Mouse (Mus musculus) hindbrain, embryonic 16.5 days (tissue): ENCODE data around the gene Hpse2. TPM values are rescaled to one million over a fixed set of nuclear protein-coding genes. Genes with fewer than 3 reads are reported as not detected.
A peak's percentile ranks its signal among the peaks of the same experiment; 100 is the strongest.

Experiments
- ATAC-seq: fragments of 200-750 bp; cut with Nextera tagmentation; 2 replicates; pipeline ENCODE4 v1.8.0; 2017; ENCODE audit warnings: moderate TSS enrichment, moderate library complexity
- H3K27ac ChIP-seq: fragments of 300-500 bp; sonication (generic); 2 replicates; pipeline ENCODE4 v1.5.1; 2014; ENCODE audit warnings: low read depth, mild to moderate bottlenecking, control low read depth, low read length, moderate library complexity
- H3K27me3 ChIP-seq: fragments of 300-500 bp; sonication (generic); replicated peaks from 2 replicates; pipeline ENCODE4 v1.6.1; 2014; ENCODE audit warnings: low read length; ENCODE audit not compliant: control insufficient read depth, insufficient read depth
- H3K36me3 ChIP-seq: fragments of 300-500 bp; sonication (generic); 2 replicates; pipeline ENCODE4 v1.6.1; 2014; ENCODE audit warnings: mild to moderate bottlenecking, low read length, moderate library complexity, mixed read lengths; ENCODE audit not compliant: control insufficient read depth, insufficient read depth
- H3K4me1 ChIP-seq: fragments of 300-500 bp; sonication (generic); 2 replicates; pipeline ENCODE4 v1.6.1; 2014; ENCODE audit warnings: low read depth, low read length; ENCODE audit not compliant: control insufficient read depth, insufficient read depth
- H3K4me2 ChIP-seq: fragments of 300-500 bp; sonication (generic); 2 replicates; pipeline ENCODE4 v1.6.1; 2014; ENCODE audit warnings: mild to moderate bottlenecking, low read length, control low read depth, moderate library complexity
- H3K4me3 ChIP-seq: fragments of 300-500 bp; sonication (generic); 2 replicates; pipeline ENCODE4 v1.5.1; 2014; ENCODE audit warnings: mild to moderate bottlenecking, low read length, control low read depth, moderate library complexity
- H3K9ac ChIP-seq: fragments of 300-500 bp; sonication (generic); 2 replicates; pipeline ENCODE4 v1.6.1; 2014; ENCODE audit warnings: low read depth, mild to moderate bottlenecking, control low read depth, low read length, moderate library complexity
- H3K9me3 ChIP-seq: fragments of 300-500 bp; sonication (generic); 2 replicates; pipeline ENCODE4 v1.6.1; 2014; ENCODE audit warnings: mild to moderate bottlenecking, low read length, moderate library complexity; ENCODE audit not compliant: control insufficient read depth
- WGBS: fragments of 180-500 bp; shearing (Covaris S2); extraction: QIAGEN DNeasy Blood & Tissue Kit; methylation state at CpG from one replicate; pipeline ENCODE4 v1.1.7; 2014; 5-methylcytosine and 5-hydroxymethylcytosine counted together
- polyA plus RNA-seq: library from polyadenylated mRNA; unstranded; fragments of >200 nt; fragmentation: Nextera tagmentation; extraction: Ambion mirVana; gene quantifications from 2 replicates; pipeline ENCODE4 v1.2.1, GENCODE M21; 2015

Gene Hpse2
- polyA plus RNA-seq, 1 experiment from 2014 or later: 0.20 TPM

DNA sequence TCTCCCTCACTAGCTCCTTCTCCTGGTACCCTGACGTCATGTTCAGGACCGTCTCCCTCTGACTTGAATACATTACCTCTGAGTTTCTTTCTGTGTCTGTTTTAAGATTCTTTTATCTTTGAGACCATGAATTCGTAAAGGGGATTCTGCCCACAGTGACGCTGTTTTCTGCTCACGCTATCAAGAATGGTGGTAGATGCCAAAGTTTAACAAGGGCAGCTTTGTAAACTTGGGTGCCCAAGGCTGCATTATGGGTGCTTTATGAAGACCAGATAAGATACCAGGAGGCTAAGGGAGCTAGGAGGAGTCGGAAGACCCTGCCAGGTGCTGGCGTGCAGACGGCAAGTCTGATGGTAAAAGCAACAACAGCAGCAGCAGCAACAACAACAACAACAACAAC, 641.5 kb downstream of the Hpse2 start:
- no peaks in the 10 kb centered on the region for H3K9me3 ChIP-seq
- H3K4me3 ChIP-seq: no peak overlapping the region
- H3K4me2 ChIP-seq: no peak overlapping the region
- H3K9ac ChIP-seq: no peak overlapping the region
- H3K36me3 ChIP-seq: no peaks in the 10 kb centered on the region
- H3K27ac ChIP-seq: no peak overlapping the region
- no peaks in the 10 kb centered on the region for H3K27me3 ChIP-seq
- WGBS: 89% methylated on average over 8 of the region's 8 CpGs
- ATAC-seq: no peak
- H3K4me1 ChIP-seq: peaks cover 5% of the 10 kb centered on the region

DNA sequence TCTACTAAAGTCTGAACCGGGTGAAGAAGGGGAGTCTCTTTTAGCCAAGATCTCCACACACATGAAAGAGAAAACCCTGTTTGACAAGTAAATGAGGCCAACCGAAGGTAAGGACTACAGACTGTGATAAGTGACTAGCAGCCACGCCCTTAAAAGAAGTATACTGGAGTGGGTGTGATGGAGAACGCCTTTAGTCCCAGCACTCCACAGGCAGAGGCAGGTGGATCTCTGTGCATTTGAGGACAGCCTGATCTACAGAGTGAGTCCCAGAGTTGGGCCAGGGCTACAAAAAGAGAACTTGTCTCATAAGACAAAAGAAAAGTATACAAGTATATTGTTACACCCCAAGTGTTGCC, 642.3 kb downstream of the Hpse2 start:
- ATAC-seq: no peak

DNA sequence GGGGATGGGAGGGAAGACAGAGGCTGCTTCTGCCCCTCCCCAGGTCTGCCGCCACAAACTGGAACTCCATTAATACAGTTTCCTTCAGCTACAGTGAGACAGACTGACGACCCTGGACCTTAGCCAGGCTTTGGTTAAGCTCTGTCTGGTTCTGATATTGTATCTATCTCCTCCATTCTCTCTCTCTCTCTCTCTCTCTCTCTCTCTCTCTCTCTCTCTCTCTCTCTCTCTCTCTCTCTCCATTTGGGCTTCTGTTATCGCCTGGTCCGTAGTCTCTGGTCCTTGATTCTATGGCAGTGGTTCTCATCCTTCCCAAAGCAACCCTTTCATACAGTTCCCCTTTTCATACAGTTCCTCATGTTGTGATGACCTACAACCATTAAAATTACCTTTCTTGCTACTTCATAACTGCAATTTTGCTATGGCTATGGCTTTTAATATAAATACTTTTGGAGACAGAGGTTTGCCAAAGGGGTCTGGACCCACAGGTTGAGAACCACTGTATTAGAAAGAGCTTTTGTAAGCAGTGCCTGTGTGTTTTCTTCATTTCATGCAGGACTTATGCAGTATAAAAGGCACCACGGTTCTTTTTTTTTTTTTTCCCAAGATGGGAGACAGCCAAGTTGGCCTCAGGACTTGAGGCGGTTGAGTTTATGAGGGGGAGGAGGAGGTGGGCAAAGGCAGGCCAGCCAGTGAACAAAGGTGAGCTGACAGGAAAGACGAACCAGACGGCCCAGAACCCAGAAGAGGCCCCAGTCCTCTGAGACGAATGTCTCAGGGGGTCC, 642.9 kb downstream of the Hpse2 start:
- H3K36me3 ChIP-seq: no peaks in the 10 kb centered on the region
- H3K9me3 ChIP-seq: no peaks in the 10 kb centered on the region
- H3K9ac ChIP-seq: no peak overlapping the region
- no peak overlapping the region for H3K4me2 ChIP-seq
- H3K27ac ChIP-seq: no peak overlapping the region
- H3K27me3 ChIP-seq: no peaks in the 10 kb centered on the region
- peaks cover 5% of the 10 kb centered on the region for H3K4me1 ChIP-seq
- no peak overlapping the region for H3K4me3 ChIP-seq
- WGBS: 61% methylated on average over 9 of the region's 9 CpGs
- no peak for ATAC-seq

More for the DNA sequence above, 642.3 kb downstream of the Hpse2 start:
- Histone ChIP-seq H3K4me1 (peaks cover 5% of the 10 kb centered on the region), H3K27me3 (no peaks in the 10 kb centered on the region), H3K27ac (no peak overlapping the region), H3K4me2 (no peak overlapping the region), H3K4me3 (no peak overlapping the region), H3K9me3 (no peaks in the 10 kb centered on the region), H3K36me3 (no peaks in the 10 kb centered on the region), H3K9ac (no peak overlapping the region)
- 85% methylated on average over 4 of the region's 4 CpGs for WGBS

DNA sequence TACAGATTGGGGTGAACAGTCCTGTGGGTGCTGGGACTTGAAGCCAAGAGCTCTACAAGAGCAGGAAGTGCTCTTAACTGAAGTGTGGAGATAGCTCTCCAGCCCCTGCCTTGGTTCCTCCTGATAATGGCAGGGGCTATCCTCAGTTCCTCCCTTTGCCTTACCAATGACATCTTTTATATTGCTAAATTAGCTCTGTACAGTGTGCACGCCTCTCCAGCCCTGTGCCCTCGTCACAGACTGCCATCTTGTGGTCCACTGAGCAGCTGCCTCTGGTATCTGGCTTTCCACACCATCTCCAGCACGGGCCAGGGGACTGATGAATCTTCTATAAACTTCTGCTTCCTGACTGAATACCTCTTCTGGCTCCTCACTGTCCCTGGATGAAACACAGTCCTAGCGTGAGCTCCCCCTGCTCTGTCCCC, 644.0 kb downstream of the Hpse2 start:
- Histone ChIP-seq H3K4me2 (no peak overlapping the region), H3K36me3 (no peaks in the 10 kb centered on the region), H3K4me3 (no peak overlapping the region), H3K9ac (no peak overlapping the region), H3K4me1 (peaks cover 5% of the 10 kb centered on the region), H3K27me3 (no peaks in the 10 kb centered on the region), H3K9me3 (no peaks in the 10 kb centered on the region), H3K27ac (no peak overlapping the region)
- ATAC-seq: peak; percentile 87
- WGBS: 26% methylated on average over 4 of the region's 4 CpGs

DNA sequence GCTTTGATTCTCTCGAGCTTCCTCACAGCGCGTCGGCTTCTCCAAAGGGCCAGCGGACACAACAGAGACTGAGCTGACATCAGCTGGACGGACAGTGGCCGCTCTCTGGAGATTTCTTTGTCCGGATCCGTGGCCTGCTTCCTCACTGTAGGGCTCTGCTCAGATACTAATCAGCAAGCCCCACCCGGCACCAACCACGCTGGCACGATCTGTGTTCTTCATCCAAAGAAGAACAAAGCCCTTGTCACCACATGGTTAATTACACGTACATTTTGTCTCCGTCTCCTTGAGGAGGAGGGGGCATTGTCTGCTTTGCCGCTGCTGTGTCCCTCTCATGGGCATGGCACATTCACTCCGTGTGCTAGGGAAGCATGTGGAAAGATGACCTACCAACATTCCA, 644.9 kb downstream of the Hpse2 start:
- Histone ChIP-seq H3K4me2 (no peak overlapping the region), H3K9ac (no peak overlapping the region), H3K9me3 (no peaks in the 10 kb centered on the region), H3K4me1 (peaks cover 5% of the 10 kb centered on the region), H3K4me3 (no peak overlapping the region), H3K36me3 (no peaks in the 10 kb centered on the region), H3K27me3 (no peaks in the 10 kb centered on the region), H3K27ac (no peak overlapping the region)
- 21% methylated on average over 16 of the region's 16 CpGs for WGBS
- ATAC-seq: peak; percentile 43; the same call in 1 of the 2 replicates

DNA sequence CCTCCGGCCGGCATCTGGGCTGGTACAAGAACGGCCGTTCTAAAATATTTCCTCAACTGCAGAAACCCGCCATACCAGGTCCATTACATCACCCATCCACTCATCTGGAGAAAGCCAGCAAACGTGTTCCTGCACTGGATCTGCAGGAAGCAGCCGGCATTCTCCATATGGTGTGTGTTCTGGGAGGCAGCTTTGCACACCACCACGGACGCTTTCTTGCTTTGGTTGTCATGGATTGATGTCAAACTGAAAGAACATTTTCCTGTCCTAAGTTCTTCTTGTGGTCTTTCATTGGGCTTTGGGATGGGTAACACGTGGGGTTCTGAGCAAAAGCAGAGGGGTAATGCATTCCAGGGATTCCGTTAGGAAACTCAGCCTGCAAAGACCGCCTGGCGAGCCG, 646.3 kb downstream of the Hpse2 start:
- WGBS: 77% methylated on average over 14 of the region's 14 CpGs

DNA sequence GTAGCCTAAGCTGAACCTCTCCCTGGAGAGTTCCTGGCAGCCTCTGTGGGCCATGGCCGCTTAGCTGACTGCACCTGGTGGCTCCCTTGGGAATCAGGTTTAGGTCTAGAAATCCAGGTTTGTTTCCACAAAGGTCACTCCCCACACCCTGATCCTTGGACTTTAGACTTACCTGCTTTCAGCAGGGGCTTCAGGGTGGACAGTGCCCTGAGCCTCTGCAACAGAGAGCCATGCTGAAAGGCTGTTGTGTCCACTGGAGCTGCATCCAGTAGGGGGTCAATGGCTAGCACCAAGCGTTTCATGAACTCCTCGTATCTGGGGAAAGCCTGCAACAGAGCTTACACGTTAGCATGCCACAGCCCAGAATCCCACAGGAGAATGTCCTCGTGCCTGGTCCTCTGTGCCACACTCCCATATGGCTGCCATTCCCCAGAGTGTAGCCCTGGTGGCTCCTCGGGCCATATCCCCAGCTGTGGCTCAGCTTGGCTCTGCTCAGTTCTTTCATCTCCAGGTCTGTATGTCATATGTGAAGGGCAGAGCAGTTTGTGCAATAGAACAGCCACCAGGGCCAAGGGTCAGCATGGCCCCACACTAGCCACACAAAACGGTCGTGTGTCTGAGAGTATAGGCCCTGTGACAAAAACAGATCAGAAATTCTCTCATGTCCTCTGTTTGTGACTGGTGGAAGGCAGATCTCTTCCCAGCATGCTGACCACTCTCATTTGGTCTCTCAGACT, 647.8 kb downstream of the Hpse2 start:
- no peak overlapping the region for H3K27ac ChIP-seq
- no peak overlapping the region for H3K4me2 ChIP-seq
- 72% methylated on average over 8 of the region's 8 CpGs for WGBS
- H3K4me3 ChIP-seq: no peak overlapping the region
- H3K4me1 ChIP-seq: peaks cover 5% of the 10 kb centered on the region
- H3K36me3 ChIP-seq: no peaks in the 10 kb centered on the region
- no peak for ATAC-seq
- no peaks in the 10 kb centered on the region for H3K27me3 ChIP-seq
- H3K9me3 ChIP-seq: no peaks in the 10 kb centered on the region
- H3K9ac ChIP-seq: no peak overlapping the region

More for the DNA sequence above, 646.3 kb downstream of the Hpse2 start:
- Histone ChIP-seq H3K27ac (no peak overlapping the region), H3K4me1 (peaks cover 5% of the 10 kb centered on the region), H3K9me3 (no peaks in the 10 kb centered on the region), H3K4me3 (no peak overlapping the region), H3K36me3 (no peaks in the 10 kb centered on the region), H3K9ac (no peak overlapping the region), H3K4me2 (no peak overlapping the region), H3K27me3 (no peaks in the 10 kb centered on the region)
- no peak for ATAC-seq

DNA sequence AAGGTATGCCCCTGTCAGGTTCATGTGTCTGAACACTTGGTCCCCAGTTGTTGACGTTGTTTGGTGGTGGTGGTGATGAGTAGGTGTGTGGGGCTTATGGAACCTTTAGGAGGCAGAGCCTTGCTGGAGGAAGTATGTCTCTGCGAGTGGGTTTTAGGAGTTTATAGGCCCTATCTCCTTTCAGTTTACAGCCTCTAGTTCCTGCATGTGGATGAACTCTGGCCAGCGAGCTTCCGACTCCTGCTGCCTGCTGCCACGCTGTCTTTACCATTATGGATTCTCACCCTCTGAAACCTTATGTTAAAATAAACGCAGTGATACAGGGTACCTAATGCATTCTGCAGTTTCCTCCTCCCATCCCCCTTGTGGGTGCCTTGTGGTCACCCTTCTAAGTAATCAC, 648.4 kb downstream of the Hpse2 start:
- Histone ChIP-seq H3K4me3 (no peak overlapping the region), H3K9me3 (no peaks in the 10 kb centered on the region), H3K4me1 (peaks cover 5% of the 10 kb centered on the region), H3K27me3 (no peaks in the 10 kb centered on the region), H3K27ac (no peak overlapping the region), H3K36me3 (no peaks in the 10 kb centered on the region), H3K9ac (no peak overlapping the region), H3K4me2 (no peak overlapping the region)
- 84% methylated on average over 6 of the region's 6 CpGs for WGBS
- ATAC-seq: no peak

DNA sequence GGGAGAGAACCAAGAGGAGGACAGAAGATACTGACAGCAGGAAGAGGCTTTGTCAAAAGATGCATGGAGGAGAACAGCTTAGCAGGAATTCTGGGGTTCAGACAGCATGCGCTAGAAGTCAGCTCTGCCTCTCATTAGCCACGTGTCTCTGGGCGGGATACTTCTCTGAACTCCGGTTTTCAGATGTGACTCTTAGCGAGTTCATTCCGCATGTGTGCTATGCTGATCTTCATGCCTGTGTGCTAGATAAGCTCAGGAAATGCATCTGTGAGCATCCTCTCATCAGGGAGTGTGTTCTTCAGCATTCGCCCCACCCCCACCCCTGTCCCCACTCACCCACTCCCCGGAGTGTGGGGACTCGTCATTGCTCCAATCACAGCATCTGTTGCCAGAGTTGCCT, 650.4 kb downstream of the Hpse2 start:
- WGBS: 57% methylated on average over 9 of the region's 9 CpGs
- ATAC-seq: no peak
- Histone ChIP-seq H3K4me1 (no peaks in the 10 kb centered on the region), H3K27me3 (no peaks in the 10 kb centered on the region), H3K27ac (no peak overlapping the region), H3K4me3 (no peak overlapping the region), H3K9me3 (no peaks in the 10 kb centered on the region), H3K9ac (no peak overlapping the region), H3K4me2 (no peak overlapping the region), H3K36me3 (no peaks in the 10 kb centered on the region)
